Mouse (Mus musculus): ENCODE data around the gene Sh3gl2.

DNA sequence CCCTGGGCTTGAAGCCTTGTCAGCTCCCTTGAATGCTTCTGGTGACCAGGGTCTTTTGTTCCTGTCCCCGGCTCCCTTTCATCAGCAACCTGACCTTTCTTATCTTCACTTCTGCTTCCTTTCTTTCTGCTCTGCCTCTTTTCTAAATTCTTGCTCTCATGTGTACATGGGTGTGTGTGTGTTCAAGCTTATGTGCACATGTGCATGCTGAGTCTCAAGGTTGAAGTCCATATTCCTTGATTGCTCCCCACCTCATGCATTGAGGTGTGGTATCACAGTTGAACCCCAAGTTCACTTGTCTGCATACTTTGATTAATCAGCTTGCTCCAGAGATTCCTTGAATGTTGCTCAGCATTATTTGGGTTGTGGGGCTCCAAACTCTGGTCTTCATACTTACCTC is 85.1 kb downstream of the Sh3gl2 start:
- TF ChIP-seq CTCF (IDR thresholded peaks at IDR 0.05; ENCODE audit: control insufficient read depth, insufficient read depth, low read length) (no peak), POLR2A (IDR thresholded peaks at IDR 0.05; ENCODE audit: borderline replicate concordance, control insufficient read depth, low read depth, low read length) (no peak)

All from bone marrow, adult 2 months (tissue).